Mouse (Mus musculus): Measurements from ENCODE around the gene Trip4.

The Trip4 gene

GRCm38 (mm10) chr9:65799770-65800169 lies 108.8 kb downstream of the Trip4 start:
- no peak for TF ChIP-seq CTCF (conservative IDR thresholded peaks at IDR 0.05; ENCODE audit: low read length)
- H3K27me3 ChIP-seq (ENCODE audit: insufficient read depth, low read length): no peaks in the 10 kb centered on the region
- H3K9me3 ChIP-seq (ENCODE audit: low read length): no peaks in the 10 kb centered on the region
- peaks cover 8% of the 10 kb centered on the region for H3K36me3 ChIP-seq (ENCODE audit: insufficient read depth, low read length)
- H3K4me3 ChIP-seq (replicated peaks; ENCODE audit: low read length): no peak overlapping the region
- H3K4me1 ChIP-seq (replicated peaks; ENCODE audit: low read depth, low read length): peaks cover 11% of the 10 kb centered on the region

- TF ChIP-seq CTCF (conservative IDR thresholded peaks at IDR 0.05; ENCODE audit: low read length): no peak
- no peak for TF ChIP-seq POU5F1 (IDR thresholded peaks at IDR 0.05; ENCODE audit: borderline replicate concordance, low read length)
- TF ChIP-seq NANOG (IDR thresholded peaks at IDR 0.05; ENCODE audit: borderline replicate concordance, low read length): no peak
- H3K4me3 ChIP-seq (replicated peaks; ENCODE audit: low read length): no peak overlapping the region
- no peaks in the 10 kb centered on the region for H3K9me3 ChIP-seq (ENCODE audit: low read length)
- no peaks in the 10 kb centered on the region for H3K27me3 ChIP-seq (ENCODE audit: insufficient read depth, low read length)
- peaks cover 33% of the 10 kb centered on the region for H3K36me3 ChIP-seq (ENCODE audit: insufficient read depth, low read length)
- peaks cover 24% of the 10 kb centered on the region for H3K4me1 ChIP-seq (replicated peaks; ENCODE audit: low read depth, low read length)
These were observed 112.9 kb downstream of the Trip4 start for GRCm38 (mm10) chr9:65795651-65796050.

DNA sequence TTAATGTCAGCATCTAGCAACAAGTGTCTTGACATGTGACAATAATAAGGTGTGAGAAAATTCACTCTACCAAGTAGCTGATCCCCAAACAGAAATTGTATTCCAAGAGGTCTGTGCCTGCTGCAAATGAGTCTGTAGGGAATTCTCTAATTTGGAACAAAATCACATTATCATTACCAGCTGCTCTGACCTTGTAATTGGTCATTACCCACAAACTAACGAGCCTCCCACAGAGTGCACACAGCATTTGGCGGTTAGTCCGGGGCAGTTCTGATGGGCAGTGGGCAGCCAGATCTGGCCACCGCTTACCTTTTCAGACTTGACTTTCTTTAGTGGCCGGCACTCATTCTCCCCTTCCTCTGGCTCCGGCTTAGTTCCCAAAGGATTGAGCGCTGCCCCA lies 114.3 kb downstream of the Trip4 start:
- TF ChIP-seq NANOG (IDR thresholded peaks at IDR 0.05; ENCODE audit: borderline replicate concordance, low read length): no peak
- no peak for TF ChIP-seq POU5F1 (IDR thresholded peaks at IDR 0.05; ENCODE audit: borderline replicate concordance, low read length)
- no peak for TF ChIP-seq CTCF (conservative IDR thresholded peaks at IDR 0.05; ENCODE audit: low read length)
- H3K4me1 ChIP-seq (replicated peaks; ENCODE audit: low read depth, low read length): peaks cover 21% of the 10 kb centered on the region

GRCm38 (mm10) chr9:65793506-65793905 lies 115.1 kb downstream of the Trip4 start:
- Histone ChIP-seq H3K9me3 (ENCODE audit: low read length) (no peaks in the 10 kb centered on the region), H3K36me3 (ENCODE audit: insufficient read depth, low read length) (peaks cover 33% of the 10 kb centered on the region), H3K27me3 (ENCODE audit: insufficient read depth, low read length) (no peaks in the 10 kb centered on the region), H3K4me1 (replicated peaks; ENCODE audit: low read depth, low read length) (peaks cover 21% of the 10 kb centered on the region), H3K4me3 (replicated peaks; ENCODE audit: low read length) (no peak overlapping the region)
- TF ChIP-seq NANOG (IDR thresholded peaks at IDR 0.05; ENCODE audit: borderline replicate concordance, low read length) (no peak), POU5F1 (IDR thresholded peaks at IDR 0.05; ENCODE audit: borderline replicate concordance, low read length) (no peak), CTCF (conservative IDR thresholded peaks at IDR 0.05; ENCODE audit: low read length) (no peak)

More for the DNA sequence above, 114.3 kb downstream of the Trip4 start:
- H3K9me3 ChIP-seq (ENCODE audit: low read length): no peaks in the 10 kb centered on the region
- H3K4me3 ChIP-seq (replicated peaks; ENCODE audit: low read length): no peak overlapping the region
- H3K36me3 ChIP-seq (ENCODE audit: insufficient read depth, low read length): peaks cover 33% of the 10 kb centered on the region
- H3K27me3 ChIP-seq (ENCODE audit: insufficient read depth, low read length): no peaks in the 10 kb centered on the region

- no peaks in the 10 kb centered on the region for H3K9me3 ChIP-seq (ENCODE audit: low read length)
- H3K36me3 ChIP-seq (ENCODE audit: insufficient read depth, low read length): peaks cover 33% of the 10 kb centered on the region
- H3K4me3 ChIP-seq (replicated peaks; ENCODE audit: low read length): no peak overlapping the region
- peaks cover 21% of the 10 kb centered on the region for H3K4me1 ChIP-seq (replicated peaks; ENCODE audit: low read depth, low read length)
- TF ChIP-seq CTCF (conservative IDR thresholded peaks at IDR 0.05; ENCODE audit: low read length): no peak
- TF ChIP-seq POU5F1 (IDR thresholded peaks at IDR 0.05; ENCODE audit: borderline replicate concordance, low read length): no peak
- TF ChIP-seq NANOG (IDR thresholded peaks at IDR 0.05; ENCODE audit: borderline replicate concordance, low read length): no peak
- no peaks in the 10 kb centered on the region for H3K27me3 ChIP-seq (ENCODE audit: insufficient read depth, low read length)
These were observed 115.5 kb downstream of the Trip4 start for GRCm38 (mm10) chr9:65793086-65793485.

DNA sequence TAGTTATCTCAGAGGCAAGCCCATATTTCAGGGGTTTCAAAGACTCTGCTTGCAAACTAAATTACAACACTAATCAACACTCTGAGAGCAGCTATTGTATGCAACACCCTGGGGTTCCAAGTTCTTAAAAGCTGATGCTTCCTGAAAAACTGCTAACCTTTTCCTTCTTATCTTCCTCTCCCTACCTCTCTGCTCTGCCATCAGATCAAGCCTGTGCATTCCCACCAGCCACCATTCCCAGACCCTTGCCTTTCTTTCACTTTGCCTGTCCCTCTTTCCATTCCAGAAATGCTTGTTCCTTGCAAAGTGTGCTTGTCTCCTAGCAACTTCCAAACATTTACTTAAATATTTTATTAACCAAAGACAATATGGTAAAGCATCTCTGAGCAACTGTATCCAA lies 116.7 kb downstream of the Trip4 start:
- no peaks in the 10 kb centered on the region for H3K27me3 ChIP-seq (ENCODE audit: insufficient read depth, low read length)
- H3K4me1 ChIP-seq (replicated peaks; ENCODE audit: low read depth, low read length): peaks cover 27% of the 10 kb centered on the region
- no peaks in the 10 kb centered on the region for H3K9me3 ChIP-seq (ENCODE audit: low read length)
- peaks cover 33% of the 10 kb centered on the region for H3K36me3 ChIP-seq (ENCODE audit: insufficient read depth, low read length)
- H3K4me3 ChIP-seq (replicated peaks; ENCODE audit: low read length): no peak overlapping the region
- no peak for TF ChIP-seq CTCF (conservative IDR thresholded peaks at IDR 0.05; ENCODE audit: low read length)
- no peak for TF ChIP-seq NANOG (IDR thresholded peaks at IDR 0.05; ENCODE audit: borderline replicate concordance, low read length)

DNA sequence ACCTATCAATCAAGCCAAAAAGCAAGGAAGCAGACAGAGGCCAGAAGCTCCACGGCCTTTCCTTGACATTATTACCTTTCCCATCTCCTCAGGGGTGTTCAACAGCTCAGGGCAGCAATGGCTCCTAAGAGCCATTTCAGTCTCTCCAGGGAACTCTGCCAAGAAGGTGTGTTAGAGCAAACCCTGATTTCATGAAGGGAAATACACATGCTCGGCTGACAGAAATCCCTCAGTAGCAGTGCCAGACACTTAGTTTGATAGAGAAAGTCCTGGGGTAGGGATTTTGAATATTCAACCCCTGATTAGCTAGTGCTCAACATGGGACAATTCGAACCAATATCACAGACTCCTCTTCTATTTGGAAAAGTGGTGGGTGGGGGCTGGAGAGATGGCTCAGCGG lies 117.5 kb downstream of the Trip4 start:
- TF ChIP-seq POU5F1 (IDR thresholded peaks at IDR 0.05; ENCODE audit: borderline replicate concordance, low read length): no peak
- TF ChIP-seq CTCF (conservative IDR thresholded peaks at IDR 0.05; ENCODE audit: low read length): no peak
- no peak for TF ChIP-seq NANOG (IDR thresholded peaks at IDR 0.05; ENCODE audit: borderline replicate concordance, low read length)
- Histone ChIP-seq H3K4me1 (replicated peaks; ENCODE audit: low read depth, low read length) (peaks cover 31% of the 10 kb centered on the region), H3K36me3 (ENCODE audit: insufficient read depth, low read length) (peaks cover 33% of the 10 kb centered on the region), H3K27me3 (ENCODE audit: insufficient read depth, low read length) (no peaks in the 10 kb centered on the region), H3K4me3 (replicated peaks; ENCODE audit: low read length) (no peak overlapping the region), H3K9me3 (ENCODE audit: low read length) (no peaks in the 10 kb centered on the region)

GRCm38 (mm10) chr9:65789788-65790187 lies 118.8 kb downstream of the Trip4 start:
- Histone ChIP-seq H3K4me3 (replicated peaks; ENCODE audit: low read length) (no peak overlapping the region), H3K4me1 (replicated peaks; ENCODE audit: low read depth, low read length) (peaks cover 27% of the 10 kb centered on the region), H3K36me3 (ENCODE audit: insufficient read depth, low read length) (peaks cover 25% of the 10 kb centered on the region), H3K27me3 (ENCODE audit: insufficient read depth, low read length) (no peaks in the 10 kb centered on the region), H3K9me3 (ENCODE audit: low read length) (no peaks in the 10 kb centered on the region)
- TF ChIP-seq CTCF (conservative IDR thresholded peaks at IDR 0.05; ENCODE audit: low read length) (no peak), POU5F1 (IDR thresholded peaks at IDR 0.05; ENCODE audit: borderline replicate concordance, low read length) (no peak), NANOG (IDR thresholded peaks at IDR 0.05; ENCODE audit: borderline replicate concordance, low read length) (no peak)

DNA sequence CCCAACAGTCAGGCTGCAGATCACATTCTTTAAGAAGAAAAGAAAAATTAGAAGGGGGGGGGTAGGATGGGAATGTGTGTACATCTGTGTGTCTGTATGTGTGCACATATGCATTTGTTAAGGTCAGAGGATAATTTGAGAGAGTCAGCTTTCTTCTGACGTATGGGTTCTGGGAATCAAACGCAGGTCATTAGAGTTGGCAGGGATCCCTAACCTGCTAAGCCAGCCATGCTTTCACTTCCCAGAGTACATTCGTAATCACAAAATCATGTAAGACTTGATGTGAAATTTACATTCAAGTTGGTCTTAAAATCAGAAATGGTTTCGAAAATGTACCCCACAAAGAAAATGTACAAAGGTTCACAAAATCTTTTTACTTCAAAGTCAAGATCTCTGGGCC lies 120.0 kb downstream of the Trip4 start:
- Histone ChIP-seq H3K36me3 (ENCODE audit: insufficient read depth, low read length) (peaks cover 12% of the 10 kb centered on the region), H3K4me1 (replicated peaks; ENCODE audit: low read depth, low read length) (peaks cover 24% of the 10 kb centered on the region), H3K9me3 (ENCODE audit: low read length) (no peaks in the 10 kb centered on the region), H3K4me3 (replicated peaks; ENCODE audit: low read length) (no peak overlapping the region), H3K27me3 (ENCODE audit: insufficient read depth, low read length) (no peaks in the 10 kb centered on the region)
- TF ChIP-seq NANOG (IDR thresholded peaks at IDR 0.05; ENCODE audit: borderline replicate concordance, low read length): no peak
- TF ChIP-seq POU5F1 (IDR thresholded peaks at IDR 0.05; ENCODE audit: borderline replicate concordance, low read length): no peak
- no peak for TF ChIP-seq CTCF (conservative IDR thresholded peaks at IDR 0.05; ENCODE audit: low read length)

Measured in E14TG2a.4 (cell line).